Mouse (Mus musculus) embryonic fibroblast, embryonic 13.5 days (primary cell): Measurements from ENCODE around the gene Emc8.

Source experiments
- CTCF ChIP-seq: IDR thresholded peaks from 2 replicates; pipeline ENCODE4 v1.5.1; 2011; ENCODE audit warnings: mild to moderate bottlenecking, control low read depth, low read length, moderate library complexity, borderline replicate concordance; ENCODE audit not compliant: insufficient read depth
- POLR2A ChIP-seq: IDR thresholded peaks from 2 replicates; pipeline ENCODE4 v1.6.1; 2011; ENCODE audit warnings: low read depth, mild to moderate bottlenecking, control low read depth, low read length, moderate library complexity

DNA sequence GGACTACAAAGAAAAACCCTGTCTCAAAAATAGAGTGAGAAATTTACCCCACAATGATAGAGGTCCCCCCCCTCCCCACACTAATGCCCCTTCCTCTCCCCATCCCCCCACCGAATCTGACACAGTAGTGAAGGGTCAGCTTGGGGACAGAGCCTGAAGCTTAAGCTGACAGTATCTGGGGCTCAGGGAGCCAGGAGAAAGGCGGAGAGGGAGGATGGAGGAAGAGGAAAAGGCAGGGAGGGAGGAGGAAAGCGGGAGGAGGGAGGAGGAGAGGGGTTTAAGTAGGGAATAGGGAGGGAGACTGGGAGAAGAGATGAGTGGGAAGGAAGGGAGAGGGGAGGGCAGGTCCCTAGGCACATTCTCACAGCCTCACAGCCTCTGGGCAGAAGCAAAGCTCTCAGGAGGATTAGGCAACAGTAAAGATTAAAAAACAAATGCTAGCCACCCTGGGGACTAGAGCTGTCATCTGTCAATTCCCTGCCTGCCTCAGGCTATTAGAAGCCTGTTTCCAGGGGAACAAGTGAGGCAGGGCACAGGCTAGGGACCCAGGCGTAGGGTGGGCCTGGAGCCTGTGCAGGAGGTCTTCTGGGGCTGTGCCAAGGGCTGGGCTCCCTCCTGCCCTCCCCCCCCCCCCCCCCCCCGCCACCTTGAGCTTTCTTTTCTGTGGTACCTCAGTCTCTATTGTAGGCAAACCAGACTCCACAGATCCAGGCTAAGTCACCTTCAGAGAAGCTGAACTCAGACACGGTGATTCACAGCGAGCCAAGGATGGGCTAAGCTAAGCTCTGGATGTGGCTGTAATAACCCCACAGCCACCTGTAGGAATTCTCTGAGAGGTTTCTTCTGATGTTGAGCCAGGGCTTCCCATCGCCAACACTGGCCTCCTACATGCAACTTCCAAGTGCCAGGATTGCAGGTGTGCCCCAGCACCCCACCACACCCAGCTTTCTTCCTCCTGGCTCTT is 51.4 kb downstream of the Emc8 start:
- TF ChIP-seq CTCF, result no peak
- TF ChIP-seq POLR2A, result no peak
